Mouse (Mus musculus): ENCODE data around the gene Klhl26. TPM values are rescaled to one million over a fixed set of nuclear protein-coding genes. Genes with fewer than 3 reads are reported as not detected.

The Klhl26 gene
- total RNA-seq, 2 experiments from 2014 or later, result 43.6 to 44.6 TPM

- intact Hi-C loops (cut with DNase I), result loop anchor here (2.0 to 5.0 kb wide), 3 partner anchors 46 to 88 kb away; partner anchors contain the start of gene Crtc1
- DNase-seq (ENCODE audit: low spot score in 2 of 2), result no peak
These were observed 26.4 kb upstream of the Klhl26 start for GRCm38 (mm10) chr8:70503062-70503750.

GRCm38 (mm10) chr8:70502540-70502939 is 25.8 kb upstream of the Klhl26 start:
- intact Hi-C loops (cut with DNase I), result loop anchor here (2.0 to 5.0 kb wide), 3 partner anchors 45 to 88 kb away; partner anchors contain the start of gene Crtc1
- DNase-seq (ENCODE audit: low spot score in 2 of 2), result no peak

- intact Hi-C loops (cut with DNase I), result loop anchor here (2.0 to 5.0 kb wide), 3 partner anchors 45 to 87 kb away; partner anchors contain the start of gene Crtc1
These were observed 25.2 kb upstream of the Klhl26 start for GRCm38 (mm10) chr8:70501820-70502529.

GRCm38 (mm10) chr8:70500386-70501301 is 23.9 kb upstream of the Klhl26 start:
- intact Hi-C loops (cut with DNase I), result loop anchor here (5.0 kb wide), 2 partner anchors 43 to 63 kb away; partner anchors contain the start of gene Crtc1
- no peak for DNase-seq (ENCODE audit: low spot score in 2 of 2)

More at GRCm38 (mm10) chr8:70501820-70502529, 25.2 kb upstream of the Klhl26 start:
- DNase-seq (ENCODE audit: low spot score in 2 of 2), result no peak

GRCm38 (mm10) chr8:70495771-70496062 is 18.9 kb upstream of the Klhl26 start:
- intact Hi-C loops (cut with DNase I), result no loop called here

GRCm38 (mm10) chr8:70495001-70495770 is 18.4 kb upstream of the Klhl26 start:
- intact Hi-C loops (cut with DNase I), result no loop called here

More at GRCm38 (mm10) chr8:70495771-70496062, 18.9 kb upstream of the Klhl26 start:
- no peak for DNase-seq (ENCODE audit: low spot score in 2 of 2)

GRCm38 (mm10) chr8:70494416-70494945 is 17.7 kb upstream of the Klhl26 start:
- no peak for DNase-seq (ENCODE audit: low spot score in 2 of 2)
- intact Hi-C loops (cut with DNase I), result no loop called here

More at GRCm38 (mm10) chr8:70495001-70495770, 18.4 kb upstream of the Klhl26 start:
- no peak for DNase-seq (ENCODE audit: low spot score in 2 of 2)

- intact Hi-C loops (cut with DNase I), result no loop called here
- DNase-seq (ENCODE audit: low spot score in 2 of 2), result no peak
These were observed 17.1 kb upstream of the Klhl26 start for GRCm38 (mm10) chr8:70493692-70494415.

GRCm38 (mm10) chr8:70492664-70493640 is 16.2 kb upstream of the Klhl26 start, which contains the start of gene Crlf1:
TSS of gene Crlf1 (plus strand) at chr8:70493158.
- intact Hi-C loops (cut with DNase I), result no loop called here
- no peak for DNase-seq (ENCODE audit: low spot score in 2 of 2)

GRCm38 (mm10) chr8:70490880-70491495 is 14.2 kb upstream of the Klhl26 start:
- intact Hi-C loops (cut with DNase I), result no loop called here
- DNase-seq (ENCODE audit: low spot score in 2 of 2), result no peak

- intact Hi-C loops (cut with DNase I), result no loop called here
- DNase-seq (ENCODE audit: low spot score in 2 of 2), result no peak
These were observed 13.5 kb upstream of the Klhl26 start for GRCm38 (mm10) chr8:70490061-70490879.

- intact Hi-C loops (cut with DNase I), result loop anchor here (5.0 kb wide), 2 partner anchors 37 to 72 kb away; no protein-coding TSS in a partner anchor
- no peak for DNase-seq (ENCODE audit: low spot score in 2 of 2)
These were observed 12.8 kb upstream of the Klhl26 start for GRCm38 (mm10) chr8:70489576-70489975.

- intact Hi-C loops (cut with DNase I), result loop anchor here (5.0 kb wide), 2 partner anchors 37 to 72 kb away; no protein-coding TSS in a partner anchor
- no peak for DNase-seq (ENCODE audit: low spot score in 2 of 2)
These were observed 12.2 kb upstream of the Klhl26 start for GRCm38 (mm10) chr8:70488931-70489470.

GRCm38 (mm10) chr8:70487993-70488796 is 11.4 kb upstream of the Klhl26 start:
- DNase-seq (ENCODE audit: low spot score in 2 of 2), result no peak

More at GRCm38 (mm10) chr8:70487993-70488796, 11.4 kb upstream of the Klhl26 start:
- intact Hi-C loops (cut with DNase I), result loop anchor here (5.0 kb wide), 2 partner anchors 36 to 71 kb away; no protein-coding TSS in a partner anchor

Measured in left cerebral cortex, postnatal 36 days (tissue).